Mouse (Mus musculus) thymus, adult 2 months (tissue): ENCODE results near the gene Slc39a13. TPM values are rescaled to one million over a fixed set of nuclear protein-coding genes. Genes with fewer than 3 reads are reported as not detected.
A peak's percentile ranks its signal among the peaks of the same experiment; 100 is the strongest.

Experiments
- DNase-seq: peaks from one replicate; pipeline ENCODE4 v3.0.0; 2021
- H3K27ac ChIP-seq: fragments of 200-500 bp; 2 replicates; pipeline ENCODE4 v1.5.1; 2012; ENCODE audit warnings: low read length, control low read depth; ENCODE audit not compliant: control insufficient read depth, insufficient read depth
- H3K27me3 ChIP-seq: fragments of 200-500 bp; 2 replicates; pipeline ENCODE4 v1.6.1; 2012; ENCODE audit warnings: mild to moderate bottlenecking, low read length, moderate library complexity, mixed read lengths; ENCODE audit not compliant: control insufficient read depth, insufficient read depth
- H3K36me3 ChIP-seq: fragments of 200-500 bp; 2 replicates; pipeline ENCODE4 v1.6.1; 2012; ENCODE audit warnings: mild to moderate bottlenecking, low read length, moderate library complexity; ENCODE audit not compliant: control insufficient read depth, insufficient read depth
- H3K4me1 ChIP-seq: fragments of 200-500 bp; replicated peaks from 2 replicates; pipeline ENCODE4 v1.6.1; 2012; ENCODE audit warnings: low read length; ENCODE audit not compliant: control insufficient read depth, insufficient read depth
- H3K4me3 ChIP-seq: fragments of 200-500 bp; 2 replicates; pipeline ENCODE4 v1.5.1; 2012; ENCODE audit warnings: mild to moderate bottlenecking, low read length, control low read depth, moderate library complexity; ENCODE audit not compliant: control insufficient read depth, insufficient read depth
- CTCF ChIP-seq: fragments of 200-500 bp; IDR thresholded peaks from 2 replicates; pipeline ENCODE4 v1.5.1; 2012; ENCODE audit warnings: mild to moderate bottlenecking, control low read depth, low read length, moderate library complexity, borderline replicate concordance; ENCODE audit not compliant: control insufficient read depth, poor library complexity, insufficient read depth; ENCODE audit errors: extremely low read depth
- POLR2A ChIP-seq: fragments of 200-500 bp; IDR thresholded peaks from 2 replicates; pipeline ENCODE4 v1.6.1; 2012; ENCODE audit warnings: mild to moderate bottlenecking, low read length, control low read depth, moderate library complexity; ENCODE audit not compliant: control insufficient read depth, poor library complexity, insufficient read depth; ENCODE audit errors: extremely low read depth
- WGBS: fragments of 180-500 bp; shearing (Covaris S2); methylation state at CpG from one replicate; pipeline ENCODE4 v1.1.7; 2018; 5-methylcytosine and 5-hydroxymethylcytosine counted together
- polyA plus RNA-seq: library from polyadenylated mRNA; depleted of rRNA; stranded (reverse); fragments of >200 nt; gene quantifications from 2 replicates; pipeline ENCODE4 v1.2.3, GENCODE M21; 2012; rRNA removed

Gene Slc39a13
- 45.8 and 59.0 TPM in 2 replicates for polyA plus RNA-seq

DNA sequence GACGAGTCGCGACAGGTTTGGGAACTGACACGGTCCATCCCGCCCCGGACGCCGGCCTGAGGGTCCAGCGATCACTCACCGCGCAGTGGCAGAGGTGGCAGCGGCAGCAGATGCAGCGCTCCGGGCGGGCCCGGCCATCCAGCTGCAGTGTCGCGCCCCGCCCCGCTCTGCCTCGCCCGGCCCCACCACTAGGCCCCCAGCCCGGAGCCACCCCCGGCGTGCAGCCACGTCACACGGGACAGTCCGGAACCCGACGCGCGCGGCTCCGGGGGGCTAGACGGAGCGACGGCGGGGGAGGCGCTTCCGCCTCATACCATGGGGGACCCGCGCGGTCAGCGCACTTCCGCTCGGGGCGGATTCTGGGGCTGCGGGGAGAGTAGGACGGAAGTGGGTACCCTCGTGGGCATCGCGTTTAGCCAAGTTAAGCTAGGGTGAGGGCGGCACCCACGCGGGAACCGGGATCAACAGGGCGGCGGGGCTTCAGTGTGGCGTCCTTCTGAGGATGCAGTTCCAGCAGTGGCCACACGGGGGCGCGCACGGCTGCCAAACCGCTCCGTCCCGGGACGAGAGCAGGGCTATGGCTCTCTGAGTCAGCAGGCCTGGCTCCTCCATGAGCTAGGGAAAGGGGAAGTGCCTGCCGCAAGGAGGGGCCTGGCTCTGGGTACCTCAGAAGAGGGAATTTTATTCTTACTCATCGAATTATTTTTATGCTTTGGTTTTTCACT, at the start of gene Slc39a13:
TSS of gene Slc39a13 (minus strand) at position 342 of the 725 bp plus-strand sequence.
- no peaks in the 10 kb centered on the region for H3K36me3 ChIP-seq
- peak within 1 kb of the TSS; percentile 53 for H3K4me3 ChIP-seq
- DNase-seq: peak; percentile 97
- 1% methylated on average over 67 of the region's 69 CpGs for WGBS
- 0 out of 2 replicates have a peak within 1 kb of the TSS, but pooled peaks have one; percentile 15 for H3K27ac ChIP-seq
- H3K4me1 ChIP-seq: peaks cover 4% of the 10 kb centered on the region
- TF ChIP-seq POLR2A (peak; percentile 51), CTCF (peak; percentile 100)
- no peaks in the 10 kb centered on the region for H3K27me3 ChIP-seq

DNA sequence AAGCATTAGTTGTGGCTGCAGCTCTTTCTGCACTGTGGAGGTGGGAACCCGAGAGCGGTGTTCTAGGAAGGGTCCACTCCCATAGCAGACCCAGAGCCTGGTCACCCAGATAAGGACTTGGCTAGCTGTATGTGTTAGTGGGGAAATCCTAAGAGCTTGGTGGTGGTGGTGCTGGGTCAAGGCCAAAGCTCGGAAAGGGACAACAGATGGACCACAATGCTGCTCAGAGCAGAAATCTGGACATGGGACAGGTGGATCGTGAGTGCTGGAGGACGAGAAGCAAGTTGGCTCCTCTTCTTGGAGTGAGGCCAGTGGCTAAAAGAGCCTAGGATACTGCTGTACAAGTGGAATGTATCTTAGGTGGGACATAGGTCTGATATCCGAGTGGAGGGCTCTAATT, 49.3 kb upstream of the Slc39a13 start:
- Histone ChIP-seq H3K4me1 (no peaks in the 10 kb centered on the region), H3K4me3 (no peak overlapping the region), H3K27me3 (no peaks in the 10 kb centered on the region), H3K36me3 (no peaks in the 10 kb centered on the region), H3K27ac (no peak overlapping the region)
- TF ChIP-seq POLR2A (no peak), CTCF (no peak)
- 88% methylated on average over 6 of the region's 6 CpGs for WGBS
- no peak for DNase-seq

DNA sequence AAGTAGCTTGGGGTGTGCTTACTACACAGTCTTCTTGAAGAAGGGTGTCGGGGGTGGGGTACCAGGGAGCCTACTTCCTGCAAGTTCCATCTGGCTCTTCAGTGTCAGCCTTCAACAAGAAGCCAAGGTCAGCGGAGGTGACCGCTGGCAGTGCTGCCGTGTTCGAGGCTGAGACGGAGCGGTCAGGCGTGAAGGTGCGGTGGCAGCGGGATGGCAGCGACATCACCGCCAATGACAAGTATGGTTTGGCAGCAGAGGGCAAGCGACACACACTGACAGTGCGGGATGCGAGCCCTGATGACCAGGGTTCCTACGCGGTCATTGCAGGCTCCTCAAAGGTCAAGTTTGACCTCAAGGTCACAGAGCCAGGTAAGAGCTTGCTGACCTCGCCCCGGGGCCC, 48.8 kb upstream of the Slc39a13 start:
- H3K27me3 ChIP-seq: no peaks in the 10 kb centered on the region
- no peaks in the 10 kb centered on the region for H3K36me3 ChIP-seq
- DNase-seq: no peak
- WGBS: 97% methylated on average over 19 of the region's 19 CpGs
- no peak overlapping the region for H3K27ac ChIP-seq
- H3K4me3 ChIP-seq: no peak overlapping the region
- TF ChIP-seq POLR2A: no peak
- no peaks in the 10 kb centered on the region for H3K4me1 ChIP-seq

DNA sequence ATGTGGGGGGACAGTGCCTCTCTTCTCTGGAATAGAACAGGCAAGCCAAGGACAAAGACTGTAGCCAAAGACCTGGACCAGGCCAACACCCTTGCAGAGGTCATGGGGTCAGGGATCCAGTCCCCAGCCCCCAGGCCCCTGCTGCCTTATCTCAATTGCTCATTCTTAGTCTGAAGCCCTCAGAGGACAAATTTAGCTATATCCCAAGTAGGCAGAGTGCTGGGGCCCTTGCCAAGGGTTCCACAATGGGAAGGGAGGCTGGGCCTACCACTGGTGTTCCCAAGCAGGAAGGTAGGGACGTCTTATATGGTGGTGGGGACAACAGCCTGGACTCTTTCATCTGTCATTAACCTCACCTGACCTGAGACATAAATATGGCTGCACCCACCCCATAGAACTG, 48.4 kb upstream of the Slc39a13 start:
- Histone ChIP-seq H3K4me3 (no peak overlapping the region), H3K27ac (no peak overlapping the region), H3K4me1 (no peaks in the 10 kb centered on the region), H3K36me3 (no peaks in the 10 kb centered on the region), H3K27me3 (no peaks in the 10 kb centered on the region)
- 93% methylated on average over 1 of the region's 1 CpGs for WGBS
- DNase-seq: no peak
- no peak for TF ChIP-seq CTCF
- TF ChIP-seq POLR2A: no peak

DNA sequence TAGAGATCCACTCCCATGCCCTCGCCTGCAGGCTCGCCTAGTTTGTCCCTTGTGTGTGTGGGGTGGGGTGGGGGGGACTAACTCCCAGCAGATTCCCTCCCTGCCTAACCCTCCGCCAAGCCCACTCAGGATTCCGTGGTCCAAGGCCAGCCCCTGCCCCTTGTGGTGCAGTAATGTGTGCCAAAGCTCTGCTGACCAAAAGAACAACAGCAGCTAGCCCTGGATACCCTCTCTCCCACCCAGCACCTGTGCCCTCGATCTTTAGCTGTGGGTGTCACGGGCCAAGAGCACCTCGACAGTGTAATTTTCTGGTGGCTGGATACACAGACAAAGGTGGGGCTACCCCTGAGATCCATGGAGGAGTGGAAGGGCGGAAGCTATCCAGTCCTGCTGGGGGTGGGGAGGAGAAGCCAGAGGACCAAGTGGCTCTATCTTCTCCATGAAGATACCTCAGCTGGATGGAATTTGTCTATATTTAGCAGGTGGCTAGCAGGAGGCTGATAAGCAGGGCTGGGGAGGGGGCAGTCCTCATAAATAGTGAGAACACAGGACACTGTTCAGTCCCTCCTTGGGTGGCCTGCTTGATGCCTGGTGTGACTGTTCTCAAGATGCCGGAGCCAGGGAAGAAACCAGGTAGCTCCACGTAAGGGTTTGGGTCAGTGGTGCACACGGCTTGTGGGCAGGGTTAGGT, 47.5 kb upstream of the Slc39a13 start, which contains the start of gene Mybpc3:
TSS of gene Mybpc3 (plus strand) at position 560 of the 691 bp plus-strand sequence.
- 92% methylated on average over 11 of the region's 11 CpGs for WGBS
- TF ChIP-seq CTCF (no peak), POLR2A (no peak)
- H3K36me3 ChIP-seq: no peaks in the 10 kb centered on the region
- no peaks in the 10 kb centered on the region for H3K4me1 ChIP-seq
- no peaks in the 10 kb centered on the region for H3K27me3 ChIP-seq
- DNase-seq: no peak
- H3K4me3 ChIP-seq: no peak within 1 kb of the TSS
- H3K27ac ChIP-seq: no peak within 1 kb of the TSS

DNA sequence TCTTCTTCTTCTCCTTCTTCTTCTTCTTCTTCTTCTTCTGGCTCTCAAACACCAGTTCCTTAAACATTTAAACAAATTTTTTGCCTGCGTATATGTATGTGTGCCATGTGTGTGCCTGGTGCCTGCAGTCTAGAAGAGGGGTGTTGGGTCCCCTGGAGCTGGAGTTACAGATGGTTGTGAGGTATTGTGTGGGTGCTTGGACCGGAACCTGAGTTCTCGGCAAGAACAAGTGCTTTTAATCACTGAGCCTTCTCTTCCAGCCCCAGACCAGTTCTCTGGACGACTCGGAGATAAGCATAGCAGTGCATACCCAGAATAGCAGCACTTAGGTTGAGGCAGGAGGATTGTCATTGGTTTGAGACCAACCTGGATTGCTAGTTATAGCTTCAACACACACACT, 46.6 kb upstream of the Slc39a13 start:
- Histone ChIP-seq H3K4me1 (no peaks in the 10 kb centered on the region), H3K4me3 (no peak overlapping the region), H3K36me3 (no peaks in the 10 kb centered on the region), H3K27ac (no peak overlapping the region), H3K27me3 (no peaks in the 10 kb centered on the region)
- no peak for TF ChIP-seq CTCF
- TF ChIP-seq POLR2A: no peak
- no peak for DNase-seq
- WGBS: 96% methylated on average over 5 of the region's 5 CpGs
